Mouse (Mus musculus): Measurements from ENCODE around the gene Ppp1r35. TPM values are rescaled to one million over a fixed set of nuclear protein-coding genes. Genes with fewer than 3 reads are reported as not detected.

The Ppp1r35 gene
- total RNA-seq, 2 experiments from 2014 or later, result 38.6 to 64.5 TPM

GRCm38 (mm10) chr5:137779053-137779933 lies 644 bp downstream of the Ppp1r35 start:
- peak; percentile 16; the same call in 1 of the 2 replicates for ATAC-seq (replicated peaks; ENCODE audit: poor library complexity)

GRCm38 (mm10) chr5:137781661-137782060 lies 3.0 kb downstream of the Ppp1r35 start:
- ATAC-seq (replicated peaks; ENCODE audit: poor library complexity), result no peak

DNA sequence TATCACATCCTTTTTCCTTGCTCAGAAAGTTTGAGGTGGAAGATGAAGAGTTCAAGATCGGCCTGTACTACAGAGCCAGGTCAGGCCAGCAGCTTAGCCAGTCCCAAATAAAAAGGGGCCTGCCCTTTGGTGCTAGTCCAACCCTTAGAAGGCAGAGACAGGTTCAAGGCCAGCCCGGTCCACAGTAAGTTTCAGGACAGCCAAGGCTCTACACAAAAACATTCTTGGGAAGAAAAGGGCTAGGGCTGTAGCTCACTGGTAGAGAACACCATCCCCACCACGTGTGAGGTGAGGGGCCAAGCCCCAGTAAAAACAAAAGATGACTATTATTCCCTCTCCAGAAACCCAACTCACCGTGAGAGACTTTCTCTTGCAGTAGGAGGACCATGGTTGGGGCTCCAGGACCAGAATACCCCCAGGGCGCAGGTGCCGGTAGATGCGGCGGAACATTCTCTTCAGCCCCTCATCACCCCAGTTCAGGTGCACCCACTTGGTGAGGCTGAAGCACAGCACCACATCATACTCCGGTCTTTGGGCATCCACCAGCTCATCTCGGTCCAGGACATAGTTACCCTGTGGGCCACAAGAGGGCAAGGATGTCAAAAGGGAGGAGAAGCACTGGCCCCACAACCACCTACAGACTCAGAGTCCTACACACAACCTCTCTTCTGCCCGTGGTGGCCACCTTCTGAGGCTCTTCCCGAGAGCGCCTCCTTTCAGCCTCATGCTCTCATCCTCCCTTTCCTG lies 4.3 kb downstream of the Ppp1r35 start:
- no peak for ATAC-seq (replicated peaks; ENCODE audit: poor library complexity)

GRCm38 (mm10) chr5:137783901-137784540 lies 5.4 kb downstream of the Ppp1r35 start:
- no peak for ATAC-seq (replicated peaks; ENCODE audit: poor library complexity)

DNA sequence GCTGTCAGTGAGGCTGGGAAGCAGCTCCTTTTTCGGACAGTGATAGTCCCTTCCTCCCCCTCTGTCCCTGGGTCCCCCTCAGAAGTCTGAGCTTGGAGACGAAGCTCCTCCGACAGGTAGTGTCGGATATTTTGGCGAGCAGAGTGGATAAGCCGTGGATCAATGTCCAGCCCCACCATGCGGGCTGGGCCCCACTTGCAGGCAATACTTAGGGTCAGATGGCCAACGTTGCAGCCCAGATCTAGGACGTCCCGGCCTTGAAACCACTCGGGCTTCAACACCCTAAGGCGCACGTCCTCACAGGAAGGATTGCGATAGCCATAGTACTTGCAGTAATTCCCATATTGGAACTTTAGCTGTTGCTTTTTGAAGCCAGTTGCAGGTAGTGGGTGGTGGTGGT lies 5.9 kb downstream of the Ppp1r35 start:
- ATAC-seq (replicated peaks; ENCODE audit: poor library complexity), result no peak

DNA sequence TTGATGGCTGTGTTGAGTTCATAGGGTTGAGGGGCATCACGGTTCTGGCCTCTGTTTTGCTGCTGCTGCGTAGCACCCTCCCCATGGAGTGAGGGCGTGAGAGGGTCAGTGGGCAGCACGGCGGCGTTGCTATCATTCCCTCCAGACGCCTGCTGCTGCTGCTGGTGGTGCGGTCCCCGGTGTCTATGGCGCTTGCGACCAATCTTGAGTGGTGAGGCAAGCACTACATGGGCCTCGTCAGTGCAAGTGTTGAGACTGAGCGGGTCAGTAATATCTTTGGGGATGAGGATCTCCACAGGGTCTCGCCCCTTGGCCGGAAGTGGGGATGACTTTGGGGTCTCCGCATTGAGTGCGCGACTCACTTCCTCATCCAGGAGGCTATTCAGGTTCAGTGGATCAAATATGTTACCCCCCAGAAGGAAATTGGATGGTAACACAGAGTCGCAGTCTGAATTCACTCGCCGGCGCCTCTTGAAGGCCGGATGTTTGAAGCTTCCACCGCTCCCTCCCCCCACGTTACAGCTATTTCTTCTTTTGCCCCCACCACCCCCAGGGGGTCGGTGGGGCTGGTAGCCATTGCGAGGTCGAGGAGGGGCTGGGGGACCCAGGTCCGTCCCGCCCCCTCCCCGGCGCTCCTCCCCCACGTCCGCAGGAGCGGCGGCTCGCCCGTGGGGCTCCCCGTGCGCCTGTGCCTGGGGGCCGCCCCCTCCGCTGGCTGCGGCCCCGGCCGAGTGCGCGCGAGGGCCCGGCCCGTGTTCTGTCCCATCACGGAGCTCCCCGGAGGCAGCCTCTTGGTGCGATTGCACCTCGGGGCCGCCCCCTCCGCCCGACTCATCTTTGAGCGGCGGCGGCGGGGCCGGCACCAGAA lies 6.7 kb downstream of the Ppp1r35 start:
- ATAC-seq (replicated peaks; ENCODE audit: poor library complexity), result peak; percentile 0; the same call in 1 of the 2 replicates

- ATAC-seq (replicated peaks; ENCODE audit: poor library complexity), result peak; percentile 72
Measured at GRCm38 (mm10) chr5:137786109-137786942, 7.7 kb downstream of the Ppp1r35 start.

GRCm38 (mm10) chr5:137787151-137787928 lies 8.7 kb downstream of the Ppp1r35 start, which contains the start of the genes Mepce and Zcwpw1:
Mepce (minus strand) TSS chr5:137787655.
Zcwpw1 (plus strand) TSS chr5:137787798.
- peak; percentile 48 for ATAC-seq (replicated peaks; ENCODE audit: poor library complexity)

GRCm38 (mm10) chr5:137788171-137788570 lies 9.5 kb downstream of the Ppp1r35 start:
- no peak for ATAC-seq (replicated peaks; ENCODE audit: poor library complexity)

DNA sequence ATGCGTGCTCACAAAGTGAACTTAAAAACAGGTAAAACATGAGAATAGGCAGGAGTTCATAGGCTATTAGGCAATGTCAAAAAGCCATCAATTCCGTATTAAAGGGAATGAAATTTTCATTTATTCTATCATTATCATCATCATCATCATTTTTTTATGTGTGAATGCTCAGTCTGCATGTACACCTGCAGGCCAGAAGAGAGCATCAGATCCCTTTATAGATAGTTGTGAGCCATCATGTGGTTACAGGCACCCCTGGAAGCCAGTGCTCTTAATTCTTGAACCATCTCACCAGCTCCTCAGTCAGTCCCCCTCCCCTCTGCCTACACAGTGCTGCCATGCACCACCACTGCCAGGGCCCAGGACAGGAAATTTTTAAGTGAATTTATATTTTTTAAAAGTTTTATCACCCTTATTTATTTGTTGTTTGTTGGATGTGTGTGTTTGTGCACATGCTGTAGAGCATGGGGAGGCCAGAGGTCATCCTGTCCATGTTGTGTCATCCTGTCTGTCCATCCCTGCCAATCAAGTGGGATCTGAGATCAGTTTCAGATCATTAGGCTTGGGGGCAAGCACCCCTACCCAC lies 10.4 kb downstream of the Ppp1r35 start:
- ATAC-seq (replicated peaks; ENCODE audit: poor library complexity), result no peak

- ATAC-seq (replicated peaks; ENCODE audit: poor library complexity), result no peak
Measured at GRCm38 (mm10) chr5:137791553-137791952, 12.9 kb downstream of the Ppp1r35 start.

DNA sequence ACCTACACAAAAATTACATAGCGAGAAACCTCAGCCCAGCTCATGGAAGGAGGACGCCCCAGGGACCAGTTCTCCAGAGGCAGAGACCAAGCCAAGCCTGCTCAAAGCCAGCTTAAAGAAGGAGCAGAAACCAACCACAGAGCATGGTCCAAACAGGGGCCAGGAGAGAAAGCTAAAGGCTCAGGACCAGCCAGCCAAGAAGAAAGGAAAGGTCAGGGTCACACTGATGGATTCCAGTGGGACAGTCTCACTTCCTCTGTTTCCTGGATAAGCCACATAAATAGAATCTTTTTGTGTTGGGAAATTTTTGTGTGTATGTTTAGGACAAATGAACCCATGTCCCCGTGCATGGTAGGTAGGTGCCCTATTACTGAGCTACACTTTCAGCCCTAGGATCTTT lies 18.0 kb downstream of the Ppp1r35 start:
- ATAC-seq (replicated peaks; ENCODE audit: poor library complexity), result no peak

DNA sequence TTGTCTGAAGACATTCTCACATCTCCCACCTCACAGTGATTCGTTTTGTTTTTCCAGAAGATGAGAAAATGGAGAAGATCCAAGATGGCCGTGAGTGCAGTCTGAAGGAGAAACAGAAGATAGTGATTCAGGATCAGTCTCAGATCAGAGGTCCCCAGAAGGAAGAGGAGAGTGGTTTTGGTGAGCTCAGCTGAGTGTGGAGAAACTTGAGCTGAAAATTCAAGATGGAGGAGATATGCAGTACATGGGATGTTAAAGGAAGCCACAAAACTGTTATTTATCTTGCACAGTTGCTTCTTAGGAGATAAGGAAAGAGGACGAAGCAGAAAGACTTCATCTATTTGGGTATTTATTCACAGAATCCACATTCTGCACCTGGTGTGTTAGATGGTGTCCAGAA lies 22.3 kb downstream of the Ppp1r35 start:
- no peak for ATAC-seq (replicated peaks; ENCODE audit: poor library complexity)

- no peak for ATAC-seq (replicated peaks; ENCODE audit: poor library complexity)
Measured at GRCm38 (mm10) chr5:137806158-137806557, 27.5 kb downstream of the Ppp1r35 start.

- no peak for ATAC-seq (replicated peaks; ENCODE audit: poor library complexity)
Measured at GRCm38 (mm10) chr5:137808316-137808715, 29.7 kb downstream of the Ppp1r35 start.

DNA sequence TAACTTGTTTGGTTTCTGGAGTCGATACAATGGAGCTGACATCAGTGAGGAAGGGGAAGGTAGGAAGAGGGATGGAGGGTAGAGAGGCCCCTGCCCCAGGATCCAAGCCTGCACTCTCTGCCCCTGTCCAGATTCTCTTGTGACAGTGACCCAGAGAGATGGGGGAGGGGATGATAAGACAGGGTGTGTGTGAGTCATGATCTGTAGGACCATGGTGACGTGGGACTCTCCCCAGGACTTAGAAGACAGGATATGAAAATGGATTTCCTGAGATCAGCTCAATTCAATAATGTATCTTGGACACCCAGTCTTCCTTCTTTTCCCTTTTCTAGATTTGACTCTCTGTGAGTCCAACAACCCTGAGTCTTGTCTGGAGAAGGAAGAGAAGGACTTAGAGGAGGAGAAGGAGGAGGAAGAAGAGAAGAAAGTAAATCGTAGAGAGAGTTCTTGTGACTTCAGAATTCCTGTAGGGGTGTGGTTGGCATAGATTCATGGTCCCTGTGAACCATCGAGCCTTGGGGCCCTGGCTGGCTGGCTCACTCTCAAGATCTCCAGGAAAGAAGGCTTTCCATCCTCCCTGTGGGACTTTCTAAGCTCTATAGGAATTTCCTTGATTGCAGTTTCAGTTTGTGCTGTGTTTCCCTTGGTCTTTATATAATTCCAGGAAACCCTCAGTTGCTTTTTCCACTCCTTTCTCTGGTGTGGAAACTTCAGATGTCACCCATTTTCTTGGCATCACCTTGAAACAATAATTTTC lies 39.0 kb downstream of the Ppp1r35 start:
- no peak for ATAC-seq (replicated peaks; ENCODE audit: poor library complexity)

DNA sequence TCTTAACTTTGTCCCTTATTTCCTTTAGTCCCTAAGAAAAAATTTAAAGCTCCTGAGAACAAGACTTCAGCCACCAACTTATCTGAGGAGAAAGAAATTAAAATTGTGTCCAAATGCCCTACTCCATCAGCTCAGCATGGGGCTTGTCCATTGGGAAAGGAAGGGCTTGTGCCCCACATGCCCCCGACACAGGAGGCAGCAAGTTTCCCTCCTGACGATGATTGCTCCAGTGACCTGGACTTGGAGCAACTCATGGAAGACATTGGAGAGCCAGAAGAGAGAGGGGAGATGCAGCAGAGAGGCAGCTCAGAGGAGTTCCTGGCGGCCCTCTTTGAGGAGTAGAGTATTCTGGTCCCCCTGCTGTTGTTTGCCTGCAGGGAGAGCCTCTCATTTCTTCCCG lies 43.5 kb downstream of the Ppp1r35 start:
- ATAC-seq (replicated peaks; ENCODE audit: poor library complexity), result no peak

DNA sequence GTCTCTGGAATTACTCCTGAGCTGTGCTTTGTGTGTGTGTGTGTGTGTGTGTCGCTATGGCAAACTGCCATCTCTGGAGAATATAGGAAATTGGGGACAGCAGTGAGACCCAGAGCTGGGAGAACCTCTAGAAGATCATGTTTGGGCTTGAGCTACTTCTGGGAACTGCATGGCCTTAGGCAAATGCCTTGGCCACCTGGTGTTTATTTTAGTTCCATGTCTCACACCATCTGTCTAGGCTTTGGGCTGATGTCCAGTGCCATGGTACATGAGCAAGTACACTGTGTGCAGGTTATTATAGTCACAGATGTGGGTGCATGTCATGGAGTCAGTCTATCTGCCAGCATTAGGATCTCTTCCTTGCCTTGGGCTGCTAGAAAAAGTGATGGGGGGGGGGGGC lies 44.0 kb downstream of the Ppp1r35 start:
- no peak for ATAC-seq (replicated peaks; ENCODE audit: poor library complexity)

All from megakaryocyte progenitor cell, adult 5-6 weeks (primary cell).